Mouse (Mus musculus): Measurements from ENCODE around the gene Cpn1.

Cpn1 gene

DNA sequence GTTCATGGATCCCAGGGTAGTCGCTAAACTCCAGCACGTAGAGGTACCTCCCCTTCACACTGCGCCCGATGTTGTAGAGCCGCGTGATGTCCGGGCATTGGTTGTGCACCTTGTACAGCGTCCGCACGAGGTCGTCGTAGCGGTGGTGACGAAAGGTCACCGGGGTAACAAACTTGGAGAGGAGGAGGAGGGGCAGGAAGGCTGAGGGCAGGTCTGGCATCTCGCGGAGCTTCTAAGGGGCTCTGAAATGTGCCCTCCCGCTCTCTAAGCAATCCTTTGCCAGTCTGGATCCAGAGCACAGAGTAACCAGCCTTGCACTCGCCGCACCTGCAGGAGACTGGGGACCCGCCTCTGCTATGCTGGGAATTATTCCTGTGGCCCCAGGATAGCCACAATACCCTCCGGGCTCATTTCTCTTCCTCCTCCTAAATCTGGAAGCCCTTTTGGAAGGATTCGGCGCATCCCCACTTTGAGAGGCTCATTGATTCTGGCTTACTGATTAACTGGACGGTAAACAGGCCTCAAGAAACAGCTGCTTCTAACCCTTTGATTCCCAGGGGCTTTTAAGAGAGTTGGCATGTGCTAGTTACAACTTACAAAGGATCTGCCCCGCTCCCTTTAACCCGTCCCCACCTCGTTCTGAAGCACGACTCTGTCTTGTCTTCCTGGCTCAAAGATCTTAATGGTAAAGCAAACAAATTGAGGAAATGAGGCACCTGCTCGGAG is at the start of gene Cpn1:
TSS of gene Cpn1 (minus strand) at position 488 of the 726 bp plus-strand sequence.
- DNase-seq (ENCODE audit: low spot score in 2 of 2) = no peak

- DNase-seq (ENCODE audit: low spot score in 2 of 2) = no peak
Observed at GRCm38 (mm10) chr19:44033396-44033795, 47.0 kb upstream of the Cpn1 start.

- DNase-seq (ENCODE audit: low spot score in 2 of 2) = no peak
Observed at GRCm38 (mm10) chr19:44032046-44032744, 45.8 kb upstream of the Cpn1 start.

- DNase-seq (ENCODE audit: low spot score in 2 of 2) = no peak
Observed at GRCm38 (mm10) chr19:44030024-44030423, 43.7 kb upstream of the Cpn1 start.

DNA sequence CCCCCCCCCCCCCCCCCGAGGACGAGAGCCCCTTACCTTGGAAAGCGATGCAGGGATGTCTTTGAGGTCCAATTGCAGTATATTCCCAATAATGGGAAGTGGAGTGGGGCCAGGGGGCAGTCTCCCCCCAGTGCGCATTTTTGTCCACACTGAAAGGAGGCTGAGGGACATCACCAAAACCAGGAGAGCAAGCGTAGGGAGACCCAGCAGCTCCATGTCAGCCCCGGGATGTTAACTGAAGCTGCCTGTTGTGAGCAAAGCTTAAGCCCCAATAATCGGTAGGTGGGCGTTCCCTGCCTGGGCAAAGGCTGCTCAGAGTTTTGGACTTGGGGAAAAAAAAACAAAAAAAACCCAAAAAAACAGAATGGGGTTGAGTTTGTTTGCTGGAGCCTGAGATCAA is 42.6 kb upstream of the Cpn1 start, which contains the start of gene Cyp2c23:
TSS of gene Cyp2c23 (minus strand) at position 237 of the 400 bp plus-strand sequence.
- DNase-seq (ENCODE audit: low spot score in 2 of 2) = no peak

DNA sequence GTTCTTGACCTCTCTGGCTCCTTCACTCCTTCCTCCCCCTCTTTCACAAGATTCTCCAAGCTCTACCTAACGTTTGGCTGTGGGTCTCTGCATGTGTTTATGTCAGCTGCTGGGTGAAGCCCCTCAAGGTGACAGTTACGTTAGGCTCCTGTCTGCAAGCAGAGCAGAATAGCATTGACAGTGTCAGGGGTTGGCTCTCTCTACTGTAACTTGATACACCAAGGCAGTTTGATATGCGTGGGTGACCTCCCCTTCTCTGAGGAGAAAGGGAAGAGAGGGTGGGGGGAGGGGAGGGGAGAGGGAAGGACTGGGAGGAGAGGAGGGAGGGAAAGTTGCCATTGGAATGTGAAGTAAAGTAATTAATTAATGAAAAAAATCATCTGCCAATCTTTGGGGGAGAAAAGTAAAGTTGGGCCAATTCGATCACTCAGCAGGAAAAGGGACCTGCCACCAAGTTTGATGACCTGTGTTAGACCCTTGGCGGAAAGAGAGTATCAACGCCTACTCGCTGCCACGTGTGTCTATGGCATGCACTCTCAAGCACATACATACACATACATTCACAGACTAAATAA is 40.7 kb upstream of the Cpn1 start:
- no peak for DNase-seq (ENCODE audit: low spot score in 2 of 2)

- no peak for DNase-seq (ENCODE audit: low spot score in 2 of 2)
Observed at GRCm38 (mm10) chr19:44024921-44025585, 38.7 kb upstream of the Cpn1 start.

GRCm38 (mm10) chr19:44023066-44023465 is 36.7 kb upstream of the Cpn1 start:
- no peak for DNase-seq (ENCODE audit: low spot score in 2 of 2)

DNA sequence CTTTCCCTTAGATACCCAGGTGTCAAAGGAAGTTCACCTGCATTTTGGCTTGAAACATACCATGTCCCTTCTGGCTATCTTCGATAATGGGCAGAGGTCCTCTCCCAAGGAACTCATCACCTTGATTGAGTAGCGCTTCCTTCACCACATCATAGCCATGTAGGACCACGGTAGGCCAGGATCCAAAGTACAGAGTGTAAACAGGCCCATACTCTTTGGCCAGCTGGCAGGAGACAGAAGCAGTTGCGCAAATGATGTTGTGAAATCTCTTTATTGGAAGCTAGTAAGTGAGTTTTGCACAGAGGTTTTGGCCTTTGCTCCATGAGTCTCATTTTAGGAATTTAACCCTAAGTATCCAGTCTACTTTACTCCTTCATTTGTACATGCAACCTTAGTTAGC is 35.1 kb upstream of the Cpn1 start:
- no peak for DNase-seq (ENCODE audit: low spot score in 2 of 2)

DNA sequence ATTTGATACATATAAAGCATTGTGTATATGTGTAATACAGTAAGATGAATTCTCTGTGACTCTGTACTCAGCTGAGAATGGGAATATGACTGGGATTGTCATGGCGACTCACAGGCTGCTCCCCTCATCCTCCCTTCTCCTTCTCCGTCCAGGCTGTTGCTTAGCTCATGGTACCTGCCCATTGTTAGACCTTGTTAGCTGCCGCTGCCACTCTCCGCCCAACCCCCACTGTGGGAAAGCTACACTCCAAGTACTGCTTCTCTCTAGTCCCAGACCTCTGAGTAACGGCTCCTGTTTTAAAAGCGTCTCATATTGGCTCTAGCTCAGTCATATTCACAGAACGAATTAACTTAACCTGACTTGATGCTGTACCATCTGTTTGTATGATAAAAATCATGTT is 33.4 kb upstream of the Cpn1 start:
- no peak for DNase-seq (ENCODE audit: low spot score in 2 of 2)

- DNase-seq (ENCODE audit: low spot score in 2 of 2) = no peak
Observed at GRCm38 (mm10) chr19:44013862-44014261, 27.5 kb upstream of the Cpn1 start.

DNA sequence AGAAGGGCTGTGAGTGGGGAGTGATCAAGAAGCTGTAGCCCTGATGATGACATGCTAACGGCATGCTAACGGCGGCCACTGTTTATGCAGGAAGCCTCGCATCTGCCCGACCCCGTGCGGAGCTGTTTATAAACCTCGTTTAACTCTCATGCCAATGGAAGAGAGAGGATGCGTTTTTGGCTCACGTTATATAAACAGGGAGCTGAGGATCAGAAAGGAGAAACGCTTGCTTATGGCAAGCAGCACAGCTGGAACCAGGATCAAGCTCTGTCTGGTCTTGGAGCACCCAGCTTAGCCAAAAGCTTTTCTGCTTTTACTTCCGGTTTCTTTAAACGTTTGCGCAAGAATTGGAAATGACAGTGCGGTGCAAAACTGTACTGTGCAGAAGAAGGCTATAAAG is 22.4 kb upstream of the Cpn1 start:
- DNase-seq (ENCODE audit: low spot score in 2 of 2) = no peak

DNA sequence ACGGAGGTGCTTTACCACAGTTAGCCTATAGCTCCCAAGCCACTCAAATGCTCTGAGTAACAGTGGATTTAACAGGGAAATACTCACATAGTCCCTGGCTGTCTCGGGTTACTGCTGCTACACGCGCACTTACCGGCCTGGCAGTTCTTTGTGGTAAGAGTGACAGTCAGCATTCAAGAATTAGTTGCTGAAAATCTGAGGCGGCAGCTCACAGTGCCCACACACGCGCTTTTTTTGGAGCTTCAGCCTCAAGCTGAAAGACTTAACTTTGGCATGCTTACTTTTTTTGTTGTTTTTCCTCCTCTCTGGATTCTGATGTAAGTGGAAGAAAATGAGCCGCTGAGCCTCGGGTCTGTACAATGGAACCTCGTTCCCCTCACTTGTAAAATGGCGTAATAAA is 20.8 kb upstream of the Cpn1 start:
- DNase-seq (ENCODE audit: low spot score in 2 of 2) = no peak

- no peak for DNase-seq (ENCODE audit: low spot score in 2 of 2)
Observed at GRCm38 (mm10) chr19:44005025-44005424, 18.7 kb upstream of the Cpn1 start.

DNA sequence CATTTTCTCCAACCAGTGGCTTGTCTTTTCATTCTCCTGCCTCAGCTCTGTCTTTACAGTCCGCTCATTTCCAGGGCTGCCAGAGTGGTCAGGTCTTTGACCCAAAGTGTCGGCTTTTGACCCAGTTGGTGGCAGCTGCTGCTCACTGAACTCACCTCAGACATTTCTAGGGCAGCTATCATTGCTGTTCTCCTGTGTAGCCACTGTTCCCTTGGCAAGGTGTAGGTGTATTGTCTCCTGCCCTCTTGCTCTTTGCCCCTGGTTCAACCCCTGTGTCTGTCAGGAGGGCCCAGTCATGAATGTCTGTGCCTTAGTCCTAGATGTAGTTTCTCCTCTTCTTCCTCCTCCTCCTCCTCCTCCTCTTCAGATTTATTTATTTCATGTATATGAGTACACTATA is 17.9 kb upstream of the Cpn1 start:
- no peak for DNase-seq (ENCODE audit: low spot score in 2 of 2)

GRCm38 (mm10) chr19:44000720-44001119 is 14.4 kb upstream of the Cpn1 start:
- no peak for DNase-seq (ENCODE audit: low spot score in 2 of 2)

GRCm38 (mm10) chr19:44000061-44000460 is 13.7 kb upstream of the Cpn1 start:
- DNase-seq (ENCODE audit: low spot score in 2 of 2) = no peak

DNA sequence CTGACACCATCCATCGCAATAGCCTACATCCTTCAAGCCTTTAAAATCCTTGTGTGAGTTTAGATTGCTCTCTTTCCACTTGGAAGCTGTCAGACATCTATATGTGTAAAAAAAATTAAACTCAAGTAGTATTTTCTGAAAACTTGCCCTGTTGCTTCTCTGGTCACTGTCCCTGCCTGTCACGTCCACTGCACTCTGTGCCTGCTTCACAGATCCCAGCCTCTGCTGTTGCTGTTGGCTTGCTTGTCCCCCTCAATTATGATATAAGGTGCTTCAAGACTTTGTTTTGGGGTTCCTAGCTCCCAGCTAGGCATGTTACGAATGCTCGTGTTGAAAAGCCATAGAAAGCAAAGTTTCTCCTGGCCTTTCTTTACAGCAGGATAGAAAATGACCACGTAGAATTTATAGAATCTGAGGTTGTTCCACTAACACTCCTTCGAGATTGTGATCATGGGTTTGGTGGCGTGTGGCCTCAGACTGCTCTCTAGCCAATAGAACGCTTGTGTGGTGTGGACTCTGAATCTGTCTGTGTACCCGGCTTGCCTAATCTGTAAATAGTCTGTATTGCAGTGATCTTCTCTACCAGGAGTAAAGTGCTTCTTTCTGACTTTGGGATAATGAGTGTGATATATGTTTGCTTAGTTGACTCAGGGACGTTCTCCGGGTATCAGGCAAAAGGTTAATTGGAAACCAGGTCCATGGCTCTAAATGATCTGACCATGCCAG is 12.6 kb upstream of the Cpn1 start:
- no peak for DNase-seq (ENCODE audit: low spot score in 2 of 2)

DNA sequence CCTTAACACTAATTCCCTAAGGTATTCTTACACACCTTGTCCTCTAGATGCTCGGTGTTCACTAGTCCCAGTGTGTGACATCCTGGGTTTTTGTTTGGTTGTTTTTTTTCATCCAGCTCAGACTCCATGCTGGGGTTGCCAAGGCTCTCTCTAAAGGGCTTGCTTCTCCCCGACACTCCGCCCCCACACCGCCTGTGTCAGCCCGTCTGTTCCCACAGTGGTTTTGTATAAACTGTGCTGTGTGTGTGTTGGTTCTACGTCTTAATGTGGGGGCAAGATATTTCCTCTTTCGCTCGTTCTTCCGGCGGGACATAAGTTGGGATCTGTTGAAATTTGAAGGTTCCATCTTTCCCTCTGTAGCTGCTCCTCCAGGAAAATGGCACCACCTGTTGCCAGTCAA is 11.7 kb upstream of the Cpn1 start:
- DNase-seq (ENCODE audit: low spot score in 2 of 2) = no peak

DNA sequence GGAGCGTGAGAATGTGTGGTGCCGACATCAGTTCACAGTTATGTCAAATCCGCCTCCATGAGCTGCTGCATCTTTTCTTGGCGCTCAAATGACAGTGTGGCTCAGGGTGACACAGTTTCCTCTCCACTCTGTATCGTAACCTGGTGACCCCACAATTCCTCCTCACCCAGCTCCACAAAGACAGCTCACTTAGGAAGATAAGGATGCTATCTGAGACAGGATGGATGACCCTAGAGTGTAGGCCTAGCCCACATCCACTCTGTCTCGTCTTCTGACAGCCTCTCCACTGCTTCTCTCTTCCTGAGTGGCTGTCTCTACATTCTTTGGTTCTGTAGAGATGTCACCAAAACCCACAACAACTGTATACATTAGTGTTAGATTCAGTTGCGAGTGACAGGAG is 9.1 kb upstream of the Cpn1 start:
- no peak for DNase-seq (ENCODE audit: low spot score in 2 of 2)

DNA sequence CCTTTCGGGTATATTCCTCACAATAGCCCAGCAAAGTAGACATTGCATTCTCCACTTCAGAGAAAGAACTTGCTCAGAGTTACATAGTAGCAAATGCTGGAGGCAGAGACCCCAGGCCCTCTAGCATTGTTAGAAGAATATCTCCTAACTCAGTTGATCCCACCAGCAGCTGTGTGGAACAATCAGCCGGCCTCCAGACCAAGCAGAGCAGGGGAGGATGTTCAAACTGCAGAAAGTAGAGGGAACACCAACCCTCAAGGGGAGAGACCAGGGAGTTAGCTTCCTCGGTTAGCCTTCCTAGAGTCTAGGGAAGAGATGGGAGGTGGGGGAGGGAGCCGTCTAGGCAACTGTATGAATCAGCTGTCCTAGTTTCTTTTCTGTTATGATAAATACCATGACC is 6.1 kb upstream of the Cpn1 start:
- DNase-seq (ENCODE audit: low spot score in 2 of 2) = no peak

DNA sequence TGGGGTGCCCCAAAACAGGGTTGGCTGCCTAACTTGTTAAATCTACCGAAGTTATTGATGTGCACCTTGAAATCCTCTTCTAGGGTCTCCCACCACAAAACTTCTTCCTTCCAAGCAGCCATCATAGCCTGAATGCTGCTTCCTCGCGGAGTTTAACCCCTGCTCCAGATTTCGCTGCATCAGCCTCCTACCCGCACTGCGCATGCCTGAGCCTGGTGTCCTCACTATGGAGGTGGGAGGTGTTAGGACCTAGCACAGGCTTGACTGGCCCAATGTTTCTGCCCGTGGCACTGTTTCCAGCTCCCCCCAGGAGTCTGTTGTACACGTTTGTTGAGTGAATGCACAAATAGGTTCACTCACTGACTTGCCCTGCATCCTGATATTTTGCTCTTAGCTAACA is 4.0 kb upstream of the Cpn1 start:
- DNase-seq (ENCODE audit: low spot score in 2 of 2) = no peak

Measured in spleen, postnatal 4 days (tissue).